Mouse (Mus musculus) liver, postnatal 0 days (tissue): ENCODE measurements around the gene Homer3.

Experiments used
- CTCF ChIP-seq: sonication (generic); IDR thresholded peaks from 2 replicates; pipeline ENCODE4 v1.5.1; 2016; ENCODE audit warnings: antibody characterized with exemption, low read depth
- EP300 ChIP-seq: IDR thresholded peaks from 2 replicates; pipeline ENCODE4 v1.6.1; 2016; ENCODE audit warnings: antibody characterized with exemption, low read depth, mild to moderate bottlenecking

DNA sequence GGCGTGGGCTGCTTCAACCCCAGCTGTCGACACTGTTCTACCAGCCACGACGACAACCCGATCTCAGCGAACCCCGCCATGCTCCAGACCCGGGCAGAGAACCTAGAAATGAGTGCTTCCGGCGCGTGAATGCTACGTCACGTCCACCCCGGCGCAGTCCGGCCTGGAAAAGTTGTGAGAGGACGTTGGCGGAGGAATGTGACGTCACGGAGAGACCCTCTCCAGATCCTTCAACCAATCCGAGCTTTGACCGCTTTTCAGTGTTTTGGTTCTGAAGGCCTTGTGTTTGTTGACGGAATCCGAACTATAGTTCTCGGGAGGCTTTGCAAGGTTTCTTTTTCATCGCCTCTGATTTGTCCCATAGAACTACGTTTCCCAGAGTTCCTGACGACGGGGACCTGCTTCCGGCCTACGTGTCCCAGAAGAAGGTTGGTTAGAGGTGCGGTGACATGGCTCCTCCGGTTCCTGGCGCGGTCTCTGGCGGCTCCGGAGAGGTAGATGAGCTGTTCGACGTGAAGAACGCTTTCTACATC is 19.8 kb downstream of the Homer3 start, which contains the start of the genes Ddx49 and Cope:
- peak; percentile 64 for TF ChIP-seq EP300
- TF ChIP-seq CTCF, result no peak
